Mouse (Mus musculus): ENCODE results near the gene Bnipl.

GRCm38 (mm10) chr3:95246465-95247231 is 4.3 kb downstream of the Bnipl start:
- TF ChIP-seq CTCF (IDR thresholded peaks at IDR 0.05; ENCODE audit: insufficient read depth, low read length) (no peak), POLR2A (IDR thresholded peaks at IDR 0.05; ENCODE audit: borderline replicate concordance, extremely low read depth, low read depth, low read length) (no peak)

All from lung, adult 2 months (tissue).